Mouse (Mus musculus) MEL (cell line): ENCODE measurements around the gene Mfng. TPM values are rescaled to one million over a fixed set of nuclear protein-coding genes. Genes with fewer than 3 reads are reported as not detected.

ENCODE experiments used
- DNase-seq: peaks from one replicate; pipeline ENCODE4 v3.0.0; 2011; ENCODE audit warnings: low read depth, low spot score
- H3K27ac ChIP-seq: 2 replicates; pipeline ENCODE4 v1.5.1; 2012; ENCODE audit warnings: low read depth, mild to moderate bottlenecking, control low read depth, low read length, moderate library complexity; ENCODE audit not compliant: control insufficient read depth
- H3K27me3 ChIP-seq, 2 experiments: fragments of 150-350 bp in 1 of 2; sonication (generic) in 1 of 2; 2 replicates each; pipeline ENCODE4 v1.6.1; 2012; ENCODE audit warnings: low read length in 2 of 2, mild to moderate bottlenecking in 2 of 2, improper control_type of control experiment in 1 of 2, moderate library complexity in 1 of 2; ENCODE audit not compliant: insufficient read depth in 2 of 2, control insufficient read depth in 1 of 2
- H3K36me3 ChIP-seq, 2 experiments: 2 replicates each; pipeline ENCODE4 v1.6.1; 2012 to 2014; ENCODE audit warnings: low read length in 2 of 2, improper control_type of control experiment in 1 of 2, inconsistent platforms in 1 of 2, mild to moderate bottlenecking in 1 of 2; ENCODE audit not compliant: insufficient read depth in 2 of 2, control insufficient read depth in 1 of 2
- H3K4me1 ChIP-seq, 2 experiments: fragments of 150-350 bp in 1 of 2; sonication (generic) in 1 of 2; 2 replicates each; pipeline ENCODE4 v1.6.1; 2012; ENCODE audit warnings: low read length in 2 of 2, improper control_type of control experiment in 1 of 2, mild to moderate bottlenecking in 1 of 2; ENCODE audit not compliant: insufficient read depth in 2 of 2, control insufficient read depth in 1 of 2
- H3K4me3 ChIP-seq, 2 experiments: fragments of 150-350 bp in 1 of 2; sonication (generic) in 1 of 2; 2 replicates each; pipeline ENCODE4 v1.5.1; 2012; ENCODE audit warnings: low read depth in 2 of 2, low read length in 2 of 2, mild to moderate bottlenecking in 2 of 2, moderate library complexity in 2 of 2, control low read depth in 1 of 2, improper control_type of control experiment in 1 of 2; ENCODE audit not compliant: control insufficient read depth in 1 of 2, insufficient read depth in 1 of 2
- H3K79me2 ChIP-seq: 2 replicates; pipeline ENCODE4 v1.6.1; 2012; ENCODE audit warnings: mild to moderate bottlenecking, low read length, moderate library complexity; ENCODE audit not compliant: control insufficient read depth, poor library complexity, insufficient read depth
- H3K9ac ChIP-seq: 2 replicates; pipeline ENCODE4 v1.6.1; 2012; ENCODE audit warnings: low read depth, mild to moderate bottlenecking, control low read depth, low read length, moderate library complexity; ENCODE audit not compliant: control insufficient read depth, poor library complexity, severe bottlenecking
- H3K9me3 ChIP-seq: fragments of 150-350 bp; sonication (generic); replicated peaks from 2 replicates; pipeline ENCODE4 v1.6.1; 2012; ENCODE audit warnings: mild to moderate bottlenecking, low read length, improper control_type of control experiment, moderate library complexity; ENCODE audit not compliant: insufficient read depth
- BHLHE40 ChIP-seq: IDR thresholded peaks from 2 replicates; pipeline ENCODE4 v1.6.1; 2012; ENCODE audit warnings: low read depth, mild to moderate bottlenecking, inconsistent platforms, low read length, improper control_type of control experiment, borderline replicate concordance
- CHD1 ChIP-seq: IDR thresholded peaks from 2 replicates; pipeline ENCODE4 v1.6.1; 2012; ENCODE audit warnings: low read depth, mild to moderate bottlenecking, inconsistent platforms, low read length, improper control_type of control experiment
- E2F4 ChIP-seq: IDR thresholded peaks from 2 replicates; pipeline ENCODE4 v1.6.1; 2011; ENCODE audit warnings: low read depth, low read length, improper control_type of control experiment, borderline replicate concordance
- ELF1 ChIP-seq: IDR thresholded peaks from 2 replicates; pipeline ENCODE4 v1.6.1; 2014; ENCODE audit warnings: low read depth, mild to moderate bottlenecking, inconsistent platforms, low read length, improper control_type of control experiment, moderate library complexity
- EP300 ChIP-seq, 2 experiments: IDR thresholded peaks; 2 replicates each; pipeline ENCODE4 v1.6.1; 2011; ENCODE audit warnings: improper control_type of control experiment in 2 of 2, low read length in 2 of 2, low read depth in 1 of 2, mild to moderate bottlenecking in 1 of 2
- ETS1 ChIP-seq: IDR thresholded peaks from 2 replicates; pipeline ENCODE4 v1.6.1; 2012; ENCODE audit warnings: low read depth, mild to moderate bottlenecking, inconsistent platforms, low read length, improper control_type of control experiment, moderate library complexity
- GATA1 ChIP-seq: IDR thresholded peaks from 2 replicates; pipeline ENCODE4 v1.6.1; 2011; ENCODE audit warnings: low read depth, low read length, improper control_type of control experiment
- JUND ChIP-seq: IDR thresholded peaks from 2 replicates; pipeline ENCODE4 v1.6.1; 2011; ENCODE audit warnings: low read depth, mild to moderate bottlenecking, improper control_type of control experiment, low read length
- KAT2A ChIP-seq: conservative IDR thresholded peaks from 2 replicates; pipeline ENCODE4 v1.6.1; 2012; ENCODE audit warnings: low read depth, low read length, improper control_type of control experiment, inconsistent platforms
- MAFK ChIP-seq: IDR thresholded peaks from 2 replicates; pipeline ENCODE4 v1.6.1; 2011; ENCODE audit warnings: low read depth, mild to moderate bottlenecking, low read length, improper control_type of control experiment, borderline replicate concordance
- MAX ChIP-seq: IDR thresholded peaks from 2 replicates; pipeline ENCODE4 v1.6.1; 2011; ENCODE audit warnings: low read length, improper control_type of control experiment
- MAZ ChIP-seq: IDR thresholded peaks from 2 replicates; pipeline ENCODE4 v1.6.1; 2012; ENCODE audit warnings: low read depth, mild to moderate bottlenecking, inconsistent platforms, low read length, improper control_type of control experiment
- MXI1 ChIP-seq: IDR thresholded peaks from 2 replicates; pipeline ENCODE4 v1.6.1; 2011; ENCODE audit warnings: mild to moderate bottlenecking, low read depth, low read length, improper control_type of control experiment
- MYB ChIP-seq: IDR thresholded peaks from 2 replicates; pipeline ENCODE4 v1.6.1; 2011; ENCODE audit warnings: mild to moderate bottlenecking, low read depth, low read length, improper control_type of control experiment
- MYC ChIP-seq: IDR thresholded peaks from 2 replicates; pipeline ENCODE4 v1.6.1; 2011; ENCODE audit warnings: low read depth, mild to moderate bottlenecking, low read length, improper control_type of control experiment, moderate library complexity
- NELFE ChIP-seq: IDR thresholded peaks from 2 replicates; pipeline ENCODE4 v1.6.1; 2011; ENCODE audit warnings: low read depth, low read length, improper control_type of control experiment
- POLR2AphosphoS2 ChIP-seq: IDR thresholded peaks from 2 replicates; pipeline ENCODE4 v1.6.1; 2011; ENCODE audit warnings: low read length, improper control_type of control experiment
- RAD21 ChIP-seq: IDR thresholded peaks from 2 replicates; pipeline ENCODE4 v1.6.1; 2011; ENCODE audit warnings: mild to moderate bottlenecking, low read depth, low read length, improper control_type of control experiment
- RCOR1 ChIP-seq: IDR thresholded peaks from 2 replicates; pipeline ENCODE4 v1.6.1; 2012; ENCODE audit warnings: low read depth, mild to moderate bottlenecking, inconsistent platforms, low read length, improper control_type of control experiment
- SIN3A ChIP-seq: IDR thresholded peaks from 2 replicates; pipeline ENCODE4 v1.6.1; 2012; ENCODE audit warnings: low read length, improper control_type of control experiment, inconsistent platforms
- SMC3 ChIP-seq: IDR thresholded peaks from 2 replicates; pipeline ENCODE4 v1.6.1; 2011; ENCODE audit warnings: low read depth, low read length, improper control_type of control experiment
- TBP ChIP-seq: IDR thresholded peaks from 2 replicates; pipeline ENCODE4 v1.8.0; 2011; ENCODE audit warnings: low read depth, low read length, improper control_type of control experiment
- TCF12 ChIP-seq: IDR thresholded peaks from 2 replicates; pipeline ENCODE4 v1.6.1; 2014; ENCODE audit warnings: low read depth, mild to moderate bottlenecking, inconsistent platforms, low read length, improper control_type of control experiment, moderate library complexity
- UBTF ChIP-seq: IDR thresholded peaks from 2 replicates; pipeline ENCODE4 v1.6.1; 2012; ENCODE audit warnings: low read depth, mild to moderate bottlenecking, inconsistent platforms, low read length, improper control_type of control experiment, moderate library complexity, borderline replicate concordance; ENCODE audit not compliant: insufficient read depth
- USF2 ChIP-seq, 2 experiments: IDR thresholded peaks; 2 replicates each; pipeline ENCODE4 v1.6.1; 2011 to 2012; ENCODE audit warnings: improper control_type of control experiment in 2 of 2, low read length in 2 of 2, borderline replicate concordance in 1 of 2, inconsistent platforms in 1 of 2, low read depth in 1 of 2, mild to moderate bottlenecking in 1 of 2; ENCODE audit not compliant: insufficient read depth in 1 of 2
- ZMIZ1 ChIP-seq: IDR thresholded peaks from 2 replicates; pipeline ENCODE4 v1.6.1; 2012; ENCODE audit warnings: low read depth, mild to moderate bottlenecking, inconsistent platforms, low read length, improper control_type of control experiment, moderate library complexity
- ZNF384 ChIP-seq: IDR thresholded peaks from 2 replicates; pipeline ENCODE4 v1.6.1; 2012; ENCODE audit warnings: low read depth, mild to moderate bottlenecking, inconsistent platforms, low read length, improper control_type of control experiment
- polyA plus RNA-seq, 2 experiments: library from polyadenylated mRNA; stranded (reverse) in 1 of 2; unstranded in 1 of 2; fragments of >175 nt in 1 of 2; fragments of >200 nt in 1 of 2; gene quantifications; 2 replicates each; pipeline versions ENCODE4 v1.2.1 to v1.2.4; 2012; ENCODE audit warnings: low replicate concordance in 2 of 2, low read depth in 1 of 2; ENCODE audit not compliant: insufficient read length in 2 of 2, insufficient read depth in 1 of 2, missing spikeins in 1 of 2
- total RNA-seq: library from RNA; depleted of rRNA; stranded (reverse); fragments of 300-350 nt; gene quantifications from 2 replicates; pipeline ENCODE4 v1.2.3, GENCODE M21; 2012

The Mfng gene
- total and polyA plus RNA-seq, 3 experiments = 17.8 to 27.1 TPM; not detected in 1

DNA sequence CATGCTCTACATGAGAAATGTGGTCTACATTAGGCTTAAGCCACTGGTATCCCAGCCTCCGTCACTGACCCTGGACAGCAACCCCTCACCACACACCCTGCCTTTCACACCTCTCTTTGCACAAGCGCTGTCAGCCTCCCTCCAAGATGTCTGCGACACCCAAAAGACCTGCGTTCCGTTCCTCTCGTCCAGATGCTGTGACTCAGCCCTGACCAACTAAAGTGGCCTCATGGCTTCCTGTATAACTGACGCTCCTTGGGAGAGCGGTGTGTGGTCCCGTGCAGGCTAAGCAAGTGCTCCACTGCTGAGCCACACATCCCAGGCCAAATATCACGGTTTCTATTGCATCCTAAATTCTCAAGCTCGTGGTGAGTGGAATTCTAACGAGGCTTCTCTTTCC is 32.6 kb downstream of the Mfng start:
- H3K79me2 ChIP-seq = no peaks in the 10 kb centered on the region
- DNase-seq = no peak
- no peaks in the 10 kb centered on the region for H3K36me3 ChIP-seq
- H3K4me1 ChIP-seq = no peaks in the 10 kb centered on the region
- H3K27me3 ChIP-seq = peaks cover 0 to 10% of the 10 kb centered on the region in 2 experiments; a peak in 2 of 4 replicates
- H3K27ac ChIP-seq = no peak overlapping the region
- H3K4me3 ChIP-seq = no peak overlapping the region
- no peak overlapping the region for H3K9ac ChIP-seq
- TF ChIP-seq E2F4 = no peak
- no peak for TF ChIP-seq MYB
- no peak for TF ChIP-seq SMC3
- no peak for TF ChIP-seq ETS1
- TF ChIP-seq MAFK = no peak
- no peak for TF ChIP-seq RCOR1
- TF ChIP-seq JUND = no peak
- no peak for TF ChIP-seq CHD1
- TF ChIP-seq POLR2AphosphoS2 = no peak
- TF ChIP-seq BHLHE40 = no peak
- no peak for TF ChIP-seq ELF1
- no peak for TF ChIP-seq ZNF384
- no peak for TF ChIP-seq MYC
- TF ChIP-seq USF2 (IDR thresholded peaks at IDR 0.05; ENCODE audit: borderline replicate concordance in 1 of 2, insufficient read depth in 1 of 2, low read depth in 1 of 2, low read length in 2 of 2) = no peak
- no peak for TF ChIP-seq ZMIZ1
- TF ChIP-seq KAT2A = no peak
- no peaks in the 10 kb centered on the region for H3K9me3 ChIP-seq

- no peaks in the 10 kb centered on the region for H3K79me2 ChIP-seq
- no peak overlapping the region for H3K4me3 ChIP-seq
- TF ChIP-seq BHLHE40 (no peak), NELFE (no peak), ZMIZ1 (no peak), MAX (no peak), KAT2A (no peak), RAD21 (no peak), TBP (no peak), TCF12 (no peak), POLR2AphosphoS2 (no peak), MYC (no peak), SMC3 (no peak), USF2 (IDR thresholded peaks at IDR 0.05; ENCODE audit: borderline replicate concordance in 1 of 2, insufficient read depth in 1 of 2, low read depth in 1 of 2, low read length in 2 of 2) (no peak), MAZ (no peak), MXI1 (no peak), CHD1 (no peak), EP300 (IDR thresholded peaks at IDR 0.05; ENCODE audit: low read depth in 1 of 2, low read length in 2 of 2) (no peak), GATA1 (no peak), UBTF (no peak), E2F4 (no peak), SIN3A (no peak)
- H3K9me3 ChIP-seq = no peaks in the 10 kb centered on the region
- H3K4me1 ChIP-seq = no peaks in the 10 kb centered on the region
- peaks cover 0 to 14% of the 10 kb centered on the region in 2 experiments; a peak in 2 of 4 replicates for H3K27me3 ChIP-seq
- H3K9ac ChIP-seq = no peak overlapping the region
- H3K36me3 ChIP-seq = no peaks in the 10 kb centered on the region
- no peak overlapping the region for H3K27ac ChIP-seq
- DNase-seq = no peak
These were observed 36.1 kb downstream of the Mfng start for GRCm38 (mm10) chr15:78737146-78737545.
